17 mouse cellular contexts compared by ENCODE assay signal in genomic region chr17:72197576-72197975, GRCm38 (mm10).
DNase-seq lines count a peak whose midpoint lies in the region; ATAC-seq and TF ChIP-seq lines count a peak whose summit lies in the region.
"Had no signal": no experiment of that assay in that cellular context is flagged by ENCODE, and none has a peak within 500 bp of the region (broad histone marks: within the 10 kb centered on the region; RNA-seq: fewer than 3 reads in every experiment).

No protein-coding gene starts in this region.

- H3K4me3 ChIP-seq in intestine, postnatal 0 days (ENCODE audit: low read depth, low read length), result no peak overlapping the region
- H3K4me3 ChIP-seq: forebrain, embryonic 15.5 days; hindbrain, embryonic 13.5 days; midbrain, embryonic 12.5 days had no signal

- H3K36me3 ChIP-seq in intestine, postnatal 0 days (ENCODE audit: control insufficient read depth, insufficient read depth), result no peaks in the 10 kb centered on the region
- H3K36me3 ChIP-seq: forebrain, embryonic 15.5 days; hindbrain, embryonic 13.5 days; midbrain, embryonic 12.5 days had no signal

- no peak overlapping the region for H3K9ac ChIP-seq in intestine, postnatal 0 days (ENCODE audit: low read depth, low read length)
- H3K9ac ChIP-seq: forebrain, embryonic 15.5 days; hindbrain, embryonic 13.5 days; liver, embryonic 14.5 days; midbrain, embryonic 12.5 days had no signal

- no peak for ATAC-seq in intestine, postnatal 0 days
- ATAC-seq: forebrain, embryonic 15.5 days; intestine, embryonic 16.5 days; Patski had no signal

- no peaks in the 10 kb centered on the region for H3K27me3 ChIP-seq in intestine, postnatal 0 days (replicated peaks; ENCODE audit: control insufficient read depth, insufficient read depth, low read length)
- H3K27me3 ChIP-seq: forebrain, embryonic 15.5 days; Patski had no signal

- TF ChIP-seq CTCF in intestine, postnatal 0 days (IDR thresholded peaks at IDR 0.05; ENCODE audit: low read depth), result no peak

- intact Hi-C loops in left cerebral cortex, postnatal 4 days (cut with DNase I), result no loop called here

- no peak overlapping the region for H3K27ac ChIP-seq in intestine, postnatal 0 days (ENCODE audit: low read depth, low read length)
- H3K27ac ChIP-seq: forebrain, embryonic 15.5 days; hindbrain, embryonic 13.5 days; liver, embryonic 14.5 days; midbrain, embryonic 12.5 days had no signal

- H3K9me3 ChIP-seq in intestine, postnatal 0 days (ENCODE audit: control insufficient read depth), result no peaks in the 10 kb centered on the region
- H3K9me3 ChIP-seq: forebrain, embryonic 15.5 days; hindbrain, embryonic 13.5 days; midbrain, embryonic 12.5 days had no signal

- peak; percentile 44 for DNase-seq in heart, adult 11 months
- no peak for DNase-seq in heart, adult 9 months (ENCODE audit: low spot score in 2 of 2)
- peak; percentile 50 for DNase-seq in left cerebral cortex, postnatal 4 days
- no peak for DNase-seq in left cerebral cortex, adult 9 months (ENCODE audit: low spot score in 2 of 2)
- DNase-seq in right cerebral cortex, postnatal 4 days, result peak; percentile 16
- no peak for DNase-seq in right cerebral cortex, adult 2 months (ENCODE audit: low spot score in 2 of 2)
- DNase-seq: adrenal gland, postnatal 10 days; cerebellum, adult 11 months; right cerebral cortex, adult 18-20 months; thymus, postnatal 14 days had no signal

- 70% methylated on average over 6 of the region's 6 CpGs for WGBS in intestine, postnatal 0 days

- H3K4me1 ChIP-seq in intestine, postnatal 0 days (replicated peaks; ENCODE audit: control insufficient read depth, insufficient read depth, low read length), result no peaks in the 10 kb centered on the region

- H3K4me2 ChIP-seq in intestine, postnatal 0 days (replicated peaks; ENCODE audit: low read depth), result no peak overlapping the region
- H3K4me2 ChIP-seq: forebrain, embryonic 15.5 days; hindbrain, embryonic 13.5 days; midbrain, embryonic 12.5 days had no signal

Comparison
In these comparisons a context has a peak if more than half of its experiments do, and no peak if none do; other contexts are left out.
1. DNase-seq: peak in heart, adult 11 months (single experiment), left cerebral cortex, postnatal 4 days (single experiment) and right cerebral cortex, postnatal 4 days (single experiment); none in heart, adult 9 months (0 of 2), left cerebral cortex, adult 9 months (0 of 2) and right cerebral cortex, adult 2 months (0 of 2).